Mouse (Mus musculus) 3T3-L1 (cell line): ENCODE data around the gene BC004004.
A peak's percentile ranks its signal among the peaks of the same experiment; 100 is the strongest.
"Not testable (repeated sequence)": the region's sequence is repeated elsewhere in the genome, so short reads cannot be mapped to it uniquely, and the experiment has no call there.

ENCODE experiments used
- DNase-seq: peaks from one replicate; pipeline ENCODE4 v3.0.0-alpha.2; 2015; ENCODE audit warnings: low read depth, low spot score

Gene BC004004

GRCm38 (mm10) chr17:29346496-29347125 is 78.0 kb downstream of the BC004004 start:
- DNase-seq, result peak; percentile 74

GRCm38 (mm10) chr17:29347126-29347644 is 78.6 kb downstream of the BC004004 start:
- no peak for DNase-seq

- DNase-seq, result peak; percentile 95
These were observed 79.2 kb downstream of the BC004004 start, which contains the start of gene Mtch1 for GRCm38 (mm10) chr17:29347645-29348256. TSS of gene Mtch1 (minus strand) at chr17:29347934.

- no peak for DNase-seq
These were observed 80.4 kb downstream of the BC004004 start for GRCm38 (mm10) chr17:29348996-29349395.

- not testable (repeated sequence) for DNase-seq
These were observed 82.5 kb downstream of the BC004004 start for GRCm38 (mm10) chr17:29351056-29351455.

- DNase-seq, result no peak
These were observed 86.9 kb downstream of the BC004004 start for GRCm38 (mm10) chr17:29355461-29355840.

- DNase-seq, result no peak
These were observed 87.4 kb downstream of the BC004004 start for GRCm38 (mm10) chr17:29355841-29356478.

- no peak for DNase-seq
These were observed 87.9 kb downstream of the BC004004 start for GRCm38 (mm10) chr17:29356479-29356856.

GRCm38 (mm10) chr17:29356882-29357281 is 88.3 kb downstream of the BC004004 start:
- DNase-seq, result no peak

GRCm38 (mm10) chr17:29358928-29359327 is 90.3 kb downstream of the BC004004 start:
- no peak for DNase-seq

- DNase-seq, result peak; percentile 21
These were observed 92.2 kb downstream of the BC004004 start, which contains the start of gene Fgd2 for GRCm38 (mm10) chr17:29360761-29361221. TSS of gene Fgd2 (plus strand) at chr17:29360914.

- DNase-seq, result peak; percentile 27
These were observed 93.5 kb downstream of the BC004004 start for GRCm38 (mm10) chr17:29361982-29362691.

- DNase-seq, result no peak
These were observed 94.5 kb downstream of the BC004004 start for GRCm38 (mm10) chr17:29363109-29363508.
